Mouse (Mus musculus): ENCODE data around the gene Neu1.

DNA sequence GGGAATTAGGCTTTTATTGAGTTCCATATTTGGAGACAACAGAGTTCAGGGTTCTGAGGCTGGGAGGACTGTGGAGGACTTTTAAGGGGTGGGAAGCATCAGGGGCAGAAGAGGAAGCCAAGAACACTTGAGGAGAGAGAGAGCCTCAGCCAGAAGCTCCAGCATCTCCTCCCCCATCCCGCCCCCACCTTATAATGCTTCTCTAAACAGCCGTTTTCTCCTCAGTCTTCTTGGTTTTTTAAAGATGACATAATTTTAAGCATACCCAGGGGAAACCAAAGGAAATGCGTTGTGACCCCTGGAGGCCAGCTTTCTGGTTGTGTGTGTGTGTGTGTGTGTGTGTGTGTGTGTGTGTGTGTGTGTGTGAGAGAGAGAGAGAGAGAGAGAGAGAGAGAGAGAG lies 31.1 kb downstream of the Neu1 start:
- TF ChIP-seq CTCF (conservative IDR thresholded peaks at IDR 0.05; ENCODE audit: insufficient read depth, insufficient read length, low read depth, low read length) (no peak), POLR2A (IDR thresholded peaks at IDR 0.05; ENCODE audit: low read depth, low read length) (no peak)

Data from kidney, adult 2 months (tissue).